Mouse (Mus musculus) midbrain, embryonic 15.5 days (tissue): Measurements from ENCODE around the gene Prph. TPM values are rescaled to one million over a fixed set of nuclear protein-coding genes. Genes with fewer than 3 reads are reported as not detected.
A peak's percentile ranks its signal among the peaks of the same experiment; 100 is the strongest.

Experiments used
- ATAC-seq: fragments of 200-750 bp; cut with Nextera tagmentation; replicated peaks from 2 replicates; pipeline ENCODE4 v1.8.0; 2017; ENCODE audit warnings: moderate TSS enrichment
- H3K27ac ChIP-seq: fragments of 300-500 bp; sonication (generic); 2 replicates; pipeline ENCODE4 v1.5.1; 2015; ENCODE audit warnings: mild to moderate bottlenecking, inconsistent platforms
- H3K27me3 ChIP-seq: fragments of 300-500 bp; sonication (generic); replicated peaks from 2 replicates; pipeline ENCODE4 v1.6.1; 2015; ENCODE audit warnings: inconsistent platforms
- H3K36me3 ChIP-seq: fragments of 300-500 bp; sonication (generic); replicated peaks from 2 replicates; pipeline ENCODE4 v1.6.1; 2015; ENCODE audit warnings: inconsistent platforms
- H3K4me1 ChIP-seq: fragments of 300-500 bp; sonication (generic); 2 replicates; pipeline ENCODE4 v1.6.1; 2015; ENCODE audit warnings: inconsistent platforms
- H3K4me2 ChIP-seq: fragments of 300-500 bp; sonication (generic); 2 replicates; pipeline ENCODE4 v1.6.1; 2015; ENCODE audit warnings: inconsistent platforms, mild to moderate bottlenecking, moderate library complexity
- H3K4me3 ChIP-seq: fragments of 300-500 bp; sonication (generic); 2 replicates; pipeline ENCODE4 v1.5.1; 2015; ENCODE audit warnings: mild to moderate bottlenecking, inconsistent platforms
- H3K9ac ChIP-seq: fragments of 300-500 bp; sonication (generic); 2 replicates; pipeline ENCODE4 v1.6.1; 2015; ENCODE audit warnings: mild to moderate bottlenecking, inconsistent platforms
- H3K9me3 ChIP-seq: fragments of 300-500 bp; sonication (generic); 2 replicates; pipeline ENCODE4 v1.6.1; 2016; ENCODE audit warnings: inconsistent platforms
- WGBS: fragments of 180-500 bp; shearing (Covaris S2); methylation state at CpG from one replicate; pipeline ENCODE4 v1.1.7; 2015; ENCODE audit warnings: mixed read lengths; 5-methylcytosine and 5-hydroxymethylcytosine counted together
- polyA plus RNA-seq: library from polyadenylated mRNA; unstranded; fragments of >200 nt; fragmentation: Nextera tagmentation; extraction: Ambion mirVana; gene quantifications from 2 replicates; pipeline ENCODE4 v1.2.1, GENCODE M21; 2015

Gene Prph
- polyA plus RNA-seq, 1 experiment from 2014 or later, result 5.7 TPM

GRCm38 (mm10) chr15:99083867-99084557 is 29.0 kb downstream of the Prph start:
- H3K27me3 ChIP-seq, result peaks cover 48% of the 10 kb centered on the region
- 13% methylated on average over 11 of the region's 11 CpGs for WGBS
- H3K4me3 ChIP-seq, result no peak overlapping the region
- no peaks in the 10 kb centered on the region for H3K9me3 ChIP-seq
- H3K4me2 ChIP-seq, result no peak overlapping the region
- ATAC-seq, result no peak
- no peak overlapping the region for H3K9ac ChIP-seq
- H3K4me1 ChIP-seq, result peaks cover 17% of the 10 kb centered on the region
- H3K36me3 ChIP-seq, result no peaks in the 10 kb centered on the region
- no peak overlapping the region for H3K27ac ChIP-seq

- H3K9me3 ChIP-seq, result no peaks in the 10 kb centered on the region
- H3K36me3 ChIP-seq, result no peaks in the 10 kb centered on the region
- H3K27me3 ChIP-seq, result peaks cover 54% of the 10 kb centered on the region
- H3K4me2 ChIP-seq, result no peak overlapping the region
- WGBS, result 9% methylated on average over 19 of the region's 19 CpGs
- H3K4me1 ChIP-seq, result peaks cover 21% of the 10 kb centered on the region
- ATAC-seq, result no peak
- no peak overlapping the region for H3K9ac ChIP-seq
- H3K4me3 ChIP-seq, result no peak overlapping the region
- H3K27ac ChIP-seq, result no peak overlapping the region
Measured at GRCm38 (mm10) chr15:99084618-99085017, 29.6 kb downstream of the Prph start.

- H3K27ac ChIP-seq, result no peak overlapping the region
- 67% methylated on average over 4 of the region's 4 CpGs for WGBS
Measured at GRCm38 (mm10) chr15:99085997-99086396, 31.0 kb downstream of the Prph start.

GRCm38 (mm10) chr15:99087253-99088075 is 32.5 kb downstream of the Prph start, which contains the start of gene C1ql4:
Gene C1ql4 (minus strand): TSS chr15:99087817.
- Histone ChIP-seq H3K4me1 (peaks cover 29% of the 10 kb centered on the region), H3K9ac (peak within 1 kb of the TSS; percentile 20; the same call in 1 of the 2 replicates), H3K27ac (peak within 1 kb of the TSS; percentile 26; the same call in 1 of the 2 replicates), H3K27me3 (peaks cover 67% of the 10 kb centered on the region), H3K4me3 (peak within 1 kb of the TSS; percentile 31), H3K9me3 (no peaks in the 10 kb centered on the region), H3K4me2 (peak within 1 kb of the TSS; percentile 47), H3K36me3 (no peaks in the 10 kb centered on the region)
- WGBS, result 8% methylated on average over 53 of the region's 60 CpGs
- no peak for ATAC-seq

More at GRCm38 (mm10) chr15:99085997-99086396, 31.0 kb downstream of the Prph start:
- peaks cover 58% of the 10 kb centered on the region for H3K27me3 ChIP-seq
- H3K4me2 ChIP-seq, result no peak overlapping the region; the same call in 1 of the 2 replicates
- no peaks in the 10 kb centered on the region for H3K36me3 ChIP-seq
- H3K9ac ChIP-seq, result no peak overlapping the region
- peak overlapping the region; percentile 4; the same call in 1 of the 2 replicates for H3K4me3 ChIP-seq
- no peak for ATAC-seq
- peaks cover 29% of the 10 kb centered on the region for H3K4me1 ChIP-seq
- no peaks in the 10 kb centered on the region for H3K9me3 ChIP-seq

DNA sequence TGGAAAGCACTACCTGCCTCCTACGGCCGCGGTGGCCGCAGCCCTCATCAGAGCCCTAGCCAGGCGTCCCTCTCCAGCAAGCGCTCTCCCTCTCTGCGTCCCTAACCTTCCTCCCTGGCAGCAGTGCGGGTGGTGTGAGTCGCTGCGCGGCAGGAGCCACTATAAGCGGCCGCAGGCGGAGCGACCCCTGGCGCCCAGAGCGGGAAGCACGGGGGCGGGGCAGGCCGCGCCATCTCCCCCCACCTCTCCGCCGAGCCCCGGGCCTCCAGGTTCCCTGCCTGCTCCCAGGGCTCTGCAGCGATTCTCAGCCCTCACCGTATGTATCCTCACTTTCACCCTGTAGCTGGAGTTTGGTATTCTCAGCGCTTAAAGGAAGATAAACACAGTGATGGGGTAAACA is 33.3 kb downstream of the Prph start:
- no peaks in the 10 kb centered on the region for H3K36me3 ChIP-seq
- H3K4me1 ChIP-seq, result peaks cover 30% of the 10 kb centered on the region
- H3K4me2 ChIP-seq, result peak overlapping the region; percentile 47
- ATAC-seq, result peak; percentile 49; the same call in 1 of the 2 replicates
- WGBS, result under 1% methylated on average over 25 of the region's 27 CpGs
- peak overlapping the region; percentile 20; the same call in 1 of the 2 replicates for H3K9ac ChIP-seq
- peaks cover 73% of the 10 kb centered on the region for H3K27me3 ChIP-seq
- H3K9me3 ChIP-seq, result no peaks in the 10 kb centered on the region
- peak overlapping the region; percentile 26; the same call in 1 of the 2 replicates for H3K27ac ChIP-seq
- H3K4me3 ChIP-seq, result peak overlapping the region; percentile 31

GRCm38 (mm10) chr15:99089069-99089468 is 34.1 kb downstream of the Prph start:
- H3K36me3 ChIP-seq, result no peaks in the 10 kb centered on the region
- H3K9me3 ChIP-seq, result no peaks in the 10 kb centered on the region
- H3K27me3 ChIP-seq, result peaks cover 68% of the 10 kb centered on the region
- H3K4me1 ChIP-seq, result peaks cover 38% of the 10 kb centered on the region
- no peak overlapping the region for H3K4me3 ChIP-seq
- no peak for ATAC-seq
- H3K4me2 ChIP-seq, result peak overlapping the region; percentile 47
- WGBS, result 12% methylated on average over 14 of the region's 14 CpGs
- H3K27ac ChIP-seq, result no peak overlapping the region
- H3K9ac ChIP-seq, result no peak overlapping the region

DNA sequence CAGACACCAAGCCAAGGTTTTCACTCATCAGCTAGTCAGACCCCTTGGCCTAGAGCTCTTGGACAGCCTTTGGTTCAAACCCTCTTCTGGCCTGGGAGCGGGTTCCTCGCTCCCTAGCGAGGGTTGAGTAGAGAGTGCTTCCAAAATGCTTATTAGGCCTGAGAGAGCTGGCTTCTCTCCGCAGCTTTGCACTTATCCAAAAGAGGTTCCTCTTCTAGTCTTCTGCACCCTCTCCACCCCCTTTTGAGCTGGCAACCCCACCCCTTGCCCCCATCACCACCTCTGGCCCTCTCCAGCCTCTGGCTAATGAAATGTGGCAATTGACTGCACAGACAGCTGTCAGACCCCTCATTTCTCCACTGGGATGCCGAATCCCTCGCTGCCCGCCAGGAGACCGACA is 37.9 kb downstream of the Prph start, which contains the start of gene Dnajc22:
Gene Dnajc22 (plus strand): TSS at position 301 of the 400 bp plus-strand sequence.
- ATAC-seq, result no peak
- peak within 1 kb of the TSS; percentile 59 for H3K27ac ChIP-seq
- no peaks in the 10 kb centered on the region for H3K9me3 ChIP-seq
- H3K27me3 ChIP-seq, result peaks cover 61% of the 10 kb centered on the region
- no peaks in the 10 kb centered on the region for H3K36me3 ChIP-seq
- peak within 1 kb of the TSS; percentile 41 for H3K9ac ChIP-seq
- H3K4me2 ChIP-seq, result peak within 1 kb of the TSS; percentile 85
- peak within 1 kb of the TSS; percentile 42 for H3K4me3 ChIP-seq
- H3K4me1 ChIP-seq, result peaks cover 60% of the 10 kb centered on the region
- WGBS, result 30% methylated on average over 8 of the region's 8 CpGs

- under 1% methylated on average over 55 of the region's 56 CpGs for WGBS
- Histone ChIP-seq H3K27me3 (peaks cover 61% of the 10 kb centered on the region), H3K27ac (peak overlapping the region; percentile 59), H3K4me3 (peak overlapping the region; percentile 42), H3K9ac (peak overlapping the region; percentile 41), H3K4me2 (peak overlapping the region; percentile 85), H3K36me3 (no peaks in the 10 kb centered on the region), H3K4me1 (peaks cover 60% of the 10 kb centered on the region), H3K9me3 (no peaks in the 10 kb centered on the region)
- ATAC-seq, result peak; percentile 53
Measured at GRCm38 (mm10) chr15:99093291-99094258, 38.6 kb downstream of the Prph start.

GRCm38 (mm10) chr15:99094631-99095270 is 39.8 kb downstream of the Prph start:
- no peaks in the 10 kb centered on the region for H3K36me3 ChIP-seq
- no peak overlapping the region for H3K9ac ChIP-seq
- H3K27me3 ChIP-seq, result peaks cover 59% of the 10 kb centered on the region
- ATAC-seq, result no peak
- no peaks in the 10 kb centered on the region for H3K9me3 ChIP-seq
- peaks cover 61% of the 10 kb centered on the region for H3K4me1 ChIP-seq
- WGBS, result 3% methylated on average over 27 of the region's 27 CpGs
- peak overlapping the region; percentile 24; the same call in 1 of the 2 replicates for H3K4me2 ChIP-seq
- H3K27ac ChIP-seq, result no peak overlapping the region
- H3K4me3 ChIP-seq, result no peak overlapping the region

DNA sequence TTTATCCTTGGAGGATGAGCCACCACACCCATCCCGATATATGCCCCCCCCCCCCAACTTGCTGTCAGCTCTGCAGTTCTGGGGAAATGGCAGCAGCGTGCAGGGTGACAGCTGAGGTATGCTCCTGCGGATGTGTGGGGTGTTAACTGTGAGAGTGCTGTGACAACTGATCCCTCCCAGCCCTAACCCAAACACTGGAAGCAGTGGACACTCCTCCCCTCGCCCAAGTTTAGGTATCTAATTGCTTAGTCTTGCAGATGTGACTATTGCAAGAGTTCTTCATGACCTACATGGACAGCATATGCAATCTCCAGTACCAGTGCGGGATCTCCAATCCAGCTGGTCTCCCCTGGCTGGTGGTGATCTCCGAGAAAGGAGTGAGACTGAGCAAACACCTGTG is 40.4 kb downstream of the Prph start:
- Histone ChIP-seq H3K4me3 (no peak overlapping the region), H3K4me2 (0 out of 2 replicates have a peak overlapping the region, but pooled peaks have one; percentile 24), H3K9me3 (no peaks in the 10 kb centered on the region), H3K27me3 (peaks cover 62% of the 10 kb centered on the region), H3K27ac (no peak overlapping the region), H3K36me3 (no peaks in the 10 kb centered on the region), H3K9ac (no peak overlapping the region), H3K4me1 (peaks cover 58% of the 10 kb centered on the region)
- 8% methylated on average over 6 of the region's 6 CpGs for WGBS
- no peak for ATAC-seq
